Comparison of ENCODE assay signal across 9 mouse cellular contexts in genomic region chr9:114380881-114381733, GRCm38 (mm10). TPM values are rescaled to one million over a fixed set of nuclear protein-coding genes. Genes with fewer than 3 reads are reported as not detected.
DNase-seq lines count a peak whose midpoint lies in the region; ATAC-seq and TF ChIP-seq lines count a peak whose summit lies in the region.
"Had no signal": no experiment of that assay in that cellular context is flagged by ENCODE, and none has a peak within 500 bp of the region (broad histone marks: within the 10 kb centered on the region; RNA-seq: fewer than 3 reads in every experiment).

No protein-coding gene starts in this region.

- H3K9me3 ChIP-seq in G1E (replicated peaks): no peaks in the 10 kb centered on the region
- no peaks in the 10 kb centered on the region for H3K9me3 ChIP-seq in hindbrain, embryonic 14.5 days (ENCODE audit: control insufficient read depth, low read length)
- no peaks in the 10 kb centered on the region for H3K9me3 ChIP-seq in lung, postnatal 0 days (ENCODE audit: low read length)

- TF ChIP-seq EP300 in lung, postnatal 0 days (IDR thresholded peaks at IDR 0.05): no peak

- H3K4me1 ChIP-seq in G1E (ENCODE audit: insufficient read depth, low read depth, low read length): no peaks in the 10 kb centered on the region
- H3K4me1 ChIP-seq in hindbrain, embryonic 14.5 days (replicated peaks; ENCODE audit: control insufficient read depth, insufficient read depth, low read length): no peaks in the 10 kb centered on the region
- H3K4me1 ChIP-seq in lung, postnatal 0 days (ENCODE audit: insufficient read depth, low read depth, low read length): no peaks in the 10 kb centered on the region

- no peak overlapping the region for H3K4me2 ChIP-seq in hindbrain, embryonic 14.5 days (replicated peaks)
- H3K4me2 ChIP-seq in lung, postnatal 0 days (replicated peaks; ENCODE audit: low read depth, low read length): no peak overlapping the region

- no peaks in the 10 kb centered on the region for H3K27me3 ChIP-seq in G1E (ENCODE audit: insufficient read depth, low read length)
- no peaks in the 10 kb centered on the region for H3K27me3 ChIP-seq in hindbrain, embryonic 14.5 days (ENCODE audit: control insufficient read depth, insufficient read depth, low read length)
- H3K27me3 ChIP-seq in lung, postnatal 0 days (replicated peaks; ENCODE audit: insufficient read depth, low read length): no peaks in the 10 kb centered on the region
- no peaks in the 10 kb centered on the region for H3K27me3 ChIP-seq in splenic B cell, adult 2 months (ENCODE audit: control insufficient read depth, insufficient read depth, low read length, poor library complexity, severe bottlenecking)

- DNase-seq in kidney, adult 11 months: peak; percentile 19
- DNase-seq in kidney, postnatal 25 days: no peak
- peak; percentile 53 for DNase-seq in G1E (ENCODE audit: low spot score)
- peak; percentile 68 for DNase-seq in embryo, embryonic 11 days
- DNase-seq in hindbrain, embryonic 14.5 days (ENCODE audit: low spot score): peak; percentile 84
- peak; percentile 70 for DNase-seq in lung, postnatal 0 days (ENCODE audit: low spot score)
- DNase-seq in splenic B cell, adult 2 months (ENCODE audit: low read depth, low spot score): peak; percentile 63
- DNase-seq in c-Kit-positive CD71-positive TER-119-positive erythroid progenitor cells, embryonic 14.5 days (ENCODE audit: low spot score): no peak

- peaks cover 88% of the 10 kb centered on the region for H3K36me3 ChIP-seq in G1E (replicated peaks)
- no peaks in the 10 kb centered on the region; the same call in 1 of the 2 replicates for H3K36me3 ChIP-seq in hindbrain, embryonic 14.5 days (replicated peaks; ENCODE audit: control insufficient read depth, insufficient read depth)
- H3K36me3 ChIP-seq in lung, postnatal 0 days (ENCODE audit: insufficient read depth, low read length): no peaks in the 10 kb centered on the region; the same call in 1 of the 2 replicates
- peaks cover 3% of the 10 kb centered on the region for H3K36me3 ChIP-seq in splenic B cell, adult 2 months (ENCODE audit: control insufficient read depth, insufficient read depth, low read length, poor library complexity, severe bottlenecking)

- H3K9ac ChIP-seq in hindbrain, embryonic 14.5 days: no peak overlapping the region
- H3K9ac ChIP-seq in lung, postnatal 0 days (replicated peaks; ENCODE audit: low read depth): no peak overlapping the region

- H3K4me3 ChIP-seq in G1E (ENCODE audit: low read depth, low read length): no peak overlapping the region
- no peak overlapping the region for H3K4me3 ChIP-seq in hindbrain, embryonic 14.5 days (replicated peaks; ENCODE audit: low read length)
- H3K4me3 ChIP-seq in lung, postnatal 0 days (ENCODE audit: low read depth, low read length): no peak overlapping the region

- H3K27ac ChIP-seq in hindbrain, embryonic 14.5 days: no peak overlapping the region
- H3K27ac ChIP-seq in lung, postnatal 0 days (ENCODE audit: low read length): no peak overlapping the region

- TF ChIP-seq CTCF in G1E (IDR thresholded peaks at IDR 0.05; ENCODE audit: low read depth, low read length): peak; percentile 12; the same call in 1 of the 2 replicates
- peak; percentile 71 for TF ChIP-seq CTCF in lung, postnatal 0 days (IDR thresholded peaks at IDR 0.05)

- WGBS in hindbrain, embryonic 14.5 days: 69% methylated on average over 17 of the region's 17 CpGs
- WGBS in lung, postnatal 0 days: 65% methylated on average over 17 of the region's 17 CpGs

- peak; percentile 55 for ATAC-seq in G1E (ENCODE audit: extremely low read depth, insufficient number of reproducible peaks, low FRiP score, poor library complexity, severe bottlenecking)
- 0 out of 2 replicates have a peak, but pooled peaks have one; percentile 47 for ATAC-seq in hindbrain, embryonic 14.5 days (ENCODE audit: low FRiP score)
- 0 out of 2 replicates have a peak, but pooled peaks have one; percentile 37 for ATAC-seq in lung, postnatal 0 days

RNA-seq across cellular contexts. Expression of gene Crtap, which starts 9.4 kb away (rescaled TPM):
- total RNA-seq in G1E (2014; fragmentation: Nextera tagmentation) (14.9 and 17.9 TPM in 2 replicates), G1E (2017) (11.0 and 12.6 TPM in 2 replicates)
- 5.5 and 7.6 TPM in 2 replicates for polyA plus RNA-seq in G1E (2012)
- polyA plus RNA-seq in hindbrain, embryonic 14.5 days (2014; fragmentation: Nextera tagmentation; extraction: Ambion mirVana): 30.7 and 31.6 TPM in 2 replicates
- 83.8 and 84.8 TPM in 2 replicates for polyA plus RNA-seq in lung, postnatal 0 days (2015; fragmentation: Nextera tagmentation; extraction: Ambion mirVana)

RNA-seq across cellular contexts. Expression of gene Glb1, which starts 19.8 kb away (rescaled TPM):
- total RNA-seq in G1E (2014; fragmentation: Nextera tagmentation) (18.8 and 26.6 TPM in 2 replicates), G1E (2017) (21.0 and 21.9 TPM in 2 replicates)
- 5.4 and 7.6 TPM in 2 replicates for polyA plus RNA-seq in G1E (2012)
- polyA plus RNA-seq in hindbrain, embryonic 14.5 days (2014; fragmentation: Nextera tagmentation; extraction: Ambion mirVana): 36.2 and 38.9 TPM in 2 replicates
- 23.3 and 23.4 TPM in 2 replicates for polyA plus RNA-seq in lung, postnatal 0 days (2015; fragmentation: Nextera tagmentation; extraction: Ambion mirVana)

RNA-seq across cellular contexts. Expression of gene Tmppe, which starts 19.8 kb away (rescaled TPM):
- 4.6 and 6.2 TPM in 2 replicates for total RNA-seq in G1E (2014; fragmentation: Nextera tagmentation)
- 7.7 and 9.8 TPM in 2 replicates for total RNA-seq in G1E (2017)
- 3.5 and 4.6 TPM in 2 replicates for polyA plus RNA-seq in G1E (2012)
- 3.9 and 4.0 TPM in 2 replicates for polyA plus RNA-seq in hindbrain, embryonic 14.5 days (2014; fragmentation: Nextera tagmentation; extraction: Ambion mirVana)
- 5.5 TPM in 2 replicates for polyA plus RNA-seq in lung, postnatal 0 days (2015; fragmentation: Nextera tagmentation; extraction: Ambion mirVana)

RNA-seq across cellular contexts. Expression of gene Bcl2a1c, which starts 51.2 kb away (rescaled TPM):
- not detected in 2 replicates for total RNA-seq in G1E (2014; fragmentation: Nextera tagmentation)
- total RNA-seq in G1E (2017): not detected in 2 replicates
- not detected in 2 replicates for polyA plus RNA-seq in G1E (2012)
- not detected in 2 replicates for polyA plus RNA-seq in hindbrain, embryonic 14.5 days (2014; fragmentation: Nextera tagmentation; extraction: Ambion mirVana)
- polyA plus RNA-seq in lung, postnatal 0 days (2015; fragmentation: Nextera tagmentation; extraction: Ambion mirVana): 2.3 and 3.0 TPM in 2 replicates
- total RNA-seq: left cerebral cortex, postnatal 36 days had no signal

Comparison
In these comparisons a context has a peak if more than half of its experiments do, and no peak if none do; other contexts are left out.
1. DNase-seq: peak in kidney, adult 11 months (single experiment), G1E (single experiment), embryo, embryonic 11 days (single experiment), hindbrain, embryonic 14.5 days (single experiment), lung, postnatal 0 days (single experiment) and splenic B cell, adult 2 months (single experiment); none in kidney, postnatal 25 days (0 of 2) and c-Kit-positive CD71-positive TER-119-positive erythroid progenitor cells, embryonic 14.5 days (single experiment).
2. Peak in every context shown above with its lines, with median percentiles within 50 percentile points of each other: ATAC-seq.